Mouse (Mus musculus) embryonic fibroblast, embryonic 13.5 days (primary cell): ENCODE results near the gene Olfr1046. TPM values are rescaled to one million over a fixed set of nuclear protein-coding genes. Genes with fewer than 3 reads are reported as not detected.
"Not testable (repeated sequence)": the region's sequence is repeated elsewhere in the genome, so short reads cannot be mapped to it uniquely, and the experiment has no call there.

Source experiments
- H3K27ac ChIP-seq: 2 replicates; pipeline ENCODE4 v1.5.1; 2012; ENCODE audit warnings: low read length, control low read depth, inconsistent platforms; ENCODE audit not compliant: insufficient read depth
- H3K4me1 ChIP-seq: 2 replicates; pipeline ENCODE4 v1.6.1; 2011; ENCODE audit warnings: low read length; ENCODE audit not compliant: control insufficient read depth, insufficient read depth
- H3K4me3 ChIP-seq: 2 replicates; pipeline ENCODE4 v1.5.1; 2011; ENCODE audit warnings: mild to moderate bottlenecking, control low read depth, low read length; ENCODE audit not compliant: insufficient read depth
- CTCF ChIP-seq: IDR thresholded peaks from 2 replicates; pipeline ENCODE4 v1.5.1; 2011; ENCODE audit warnings: mild to moderate bottlenecking, control low read depth, low read length, moderate library complexity, borderline replicate concordance; ENCODE audit not compliant: insufficient read depth
- POLR2A ChIP-seq: IDR thresholded peaks from 2 replicates; pipeline ENCODE4 v1.6.1; 2011; ENCODE audit warnings: low read depth, mild to moderate bottlenecking, control low read depth, low read length, moderate library complexity
- polyA plus RNA-seq: library from polyadenylated mRNA; stranded (reverse); fragments of >200 nt; gene quantifications from 2 replicates; pipeline ENCODE4 v1.2.4, GENCODE M21; 2011; ENCODE audit warnings: low read depth; ENCODE audit not compliant: missing spikeins, insufficient read length

The Olfr1046 gene
- polyA plus RNA-seq = not detected in 2 replicates

DNA sequence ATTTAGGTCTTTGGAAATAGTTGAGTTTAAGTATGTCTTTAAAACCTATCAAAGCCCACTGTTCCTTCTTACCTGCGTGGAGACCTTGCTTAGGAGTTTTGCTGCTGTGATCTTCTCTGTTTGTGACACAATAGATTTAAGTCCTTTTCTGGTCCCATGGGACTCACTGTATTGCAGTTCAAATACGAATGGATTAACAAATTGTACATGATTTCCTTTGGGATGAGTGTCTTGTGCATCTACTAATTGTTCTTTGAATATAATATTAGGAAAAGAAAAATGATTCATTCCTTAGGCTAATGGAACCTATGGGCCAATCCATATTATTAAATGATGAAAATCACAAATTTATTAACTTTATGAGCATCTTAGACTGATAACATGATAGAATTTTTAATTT is at the start of gene Olfr1046:
Olfr1046 (minus strand) TSS at position 101 of the 400 bp plus-strand sequence.
- Histone ChIP-seq H3K4me3 (no peak within 1 kb of the TSS), H3K27ac (no peak within 1 kb of the TSS), H3K4me1 (no peaks in the 10 kb centered on the region)
- TF ChIP-seq CTCF (no peak), POLR2A (no peak)

DNA sequence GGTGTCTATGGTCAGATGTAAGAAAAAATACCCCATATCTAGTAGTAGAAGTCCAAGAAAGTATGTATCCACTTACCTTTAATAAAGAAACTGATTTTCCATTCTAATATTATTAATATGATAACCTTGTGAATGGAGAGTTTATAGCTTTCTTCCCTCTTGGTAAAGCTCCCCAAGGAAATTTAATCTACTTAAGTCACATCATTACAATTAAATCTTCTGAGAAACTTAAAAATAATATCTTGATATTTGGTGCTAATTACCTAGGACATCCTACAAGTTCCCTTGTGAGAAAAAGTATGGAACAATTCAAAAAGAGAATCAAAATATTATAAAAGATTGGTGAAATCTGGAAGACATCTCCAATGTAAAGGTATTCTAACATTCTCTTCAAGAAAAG is 39.1 kb upstream of the Olfr1046 start, which contains the start of gene Olfr1049:
Olfr1049 (minus strand) TSS at position 101 of the 400 bp plus-strand sequence.
- H3K4me1 ChIP-seq, H3K27ac ChIP-seq, H3K4me3 ChIP-seq: not testable (repeated sequence)

DNA sequence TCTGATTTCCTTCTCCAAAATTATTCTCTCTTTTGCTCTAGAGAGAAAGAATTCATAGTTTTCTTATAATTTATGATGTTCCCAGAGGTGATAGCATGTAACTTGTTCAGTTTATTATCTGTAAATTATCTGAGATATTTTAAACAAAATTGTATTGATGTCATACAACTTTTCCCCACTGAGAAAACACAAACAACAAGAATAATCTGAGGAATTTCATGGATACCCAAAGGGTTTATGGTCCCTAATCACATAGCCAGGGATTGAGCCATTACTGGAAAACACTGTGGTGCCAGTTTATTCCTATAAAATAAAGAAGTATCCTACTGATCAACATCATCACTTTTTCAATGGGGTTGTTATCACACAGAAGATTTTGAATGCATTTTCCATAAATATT is 21.1 kb upstream of the Olfr1046 start, which contains the start of gene Olfr1048:
Olfr1048 (minus strand) TSS at position 101 of the 400 bp plus-strand sequence.
- Histone ChIP-seq H3K27ac (no peak within 1 kb of the TSS), H3K4me1 (no peaks in the 10 kb centered on the region), H3K4me3 (no peak within 1 kb of the TSS)
- TF ChIP-seq POLR2A (no peak), CTCF (no peak)

DNA sequence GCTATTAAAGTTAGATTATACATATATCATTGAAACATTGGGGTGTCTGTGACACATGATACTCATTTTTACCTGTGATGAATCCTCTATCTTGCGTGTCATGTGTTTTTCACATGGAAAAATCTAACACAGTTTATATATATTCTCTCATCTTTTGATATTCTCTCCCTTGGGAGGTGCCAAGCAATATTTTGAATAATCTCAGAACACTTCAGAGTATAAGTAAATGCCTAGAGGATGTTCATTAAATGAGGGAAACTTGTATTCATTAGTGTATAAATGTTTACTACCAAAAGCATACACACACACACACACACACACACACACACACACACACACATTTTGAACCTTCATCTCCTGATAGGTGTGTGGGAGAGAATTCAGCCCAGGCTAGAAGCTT is 12.2 kb upstream of the Olfr1046 start, which contains the start of gene Olfr1047:
Olfr1047 (minus strand) TSS at position 101 of the 400 bp plus-strand sequence.
- Histone ChIP-seq H3K4me1 (no peaks in the 10 kb centered on the region), H3K4me3 (no peak within 1 kb of the TSS), H3K27ac (no peak within 1 kb of the TSS)
- TF ChIP-seq POLR2A = no peak
- TF ChIP-seq CTCF = no peak

DNA sequence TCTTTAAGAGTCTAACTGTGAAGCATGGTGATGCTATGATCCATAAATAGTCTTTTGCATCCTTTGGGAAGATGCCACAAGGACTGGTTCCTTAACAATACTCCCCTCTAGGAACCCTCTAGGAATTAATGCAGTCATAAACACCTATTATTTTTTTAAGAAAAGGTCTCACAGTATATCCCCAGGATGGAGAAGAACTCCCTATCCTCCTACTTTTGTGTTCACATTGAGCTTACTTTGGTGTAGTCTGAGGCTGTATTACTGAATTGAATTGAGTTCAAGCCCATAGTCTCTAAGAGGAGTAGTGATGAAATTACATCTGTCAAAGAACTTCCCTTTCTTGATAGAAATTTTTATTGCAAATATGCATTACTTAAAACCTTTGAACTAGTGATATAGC is 16.2 kb downstream of the Olfr1046 start, which contains the start of gene Olfr1045:
Olfr1045 (minus strand) TSS at position 101 of the 400 bp plus-strand sequence.
- H3K4me3 ChIP-seq = no peak within 1 kb of the TSS
- no peak for TF ChIP-seq CTCF
- H3K4me1 ChIP-seq = no peaks in the 10 kb centered on the region
- no peak within 1 kb of the TSS for H3K27ac ChIP-seq

DNA sequence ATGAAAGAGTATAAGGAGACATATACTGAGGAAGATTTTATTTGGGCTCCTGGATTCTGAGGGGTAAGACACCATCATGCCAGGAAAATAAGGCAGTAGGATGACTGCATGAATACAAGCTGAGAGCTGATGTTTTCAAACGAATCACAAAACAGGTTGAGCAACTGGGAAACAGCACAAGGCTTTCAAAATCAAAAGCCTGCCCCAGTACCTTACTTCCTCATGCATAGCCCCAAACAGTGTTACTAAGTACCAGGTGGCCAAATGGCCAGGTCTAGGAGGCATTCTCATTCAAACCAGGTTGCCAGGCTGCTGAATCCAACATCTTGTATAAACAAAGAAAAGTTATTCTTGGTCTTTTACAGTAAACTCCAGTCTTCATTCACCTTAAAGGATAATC is 23.3 kb downstream of the Olfr1046 start:
- TF ChIP-seq CTCF = no peak
- TF ChIP-seq POLR2A = no peak
- Histone ChIP-seq H3K27ac (no peak overlapping the region), H3K4me3 (no peak overlapping the region), H3K4me1 (no peaks in the 10 kb centered on the region)

DNA sequence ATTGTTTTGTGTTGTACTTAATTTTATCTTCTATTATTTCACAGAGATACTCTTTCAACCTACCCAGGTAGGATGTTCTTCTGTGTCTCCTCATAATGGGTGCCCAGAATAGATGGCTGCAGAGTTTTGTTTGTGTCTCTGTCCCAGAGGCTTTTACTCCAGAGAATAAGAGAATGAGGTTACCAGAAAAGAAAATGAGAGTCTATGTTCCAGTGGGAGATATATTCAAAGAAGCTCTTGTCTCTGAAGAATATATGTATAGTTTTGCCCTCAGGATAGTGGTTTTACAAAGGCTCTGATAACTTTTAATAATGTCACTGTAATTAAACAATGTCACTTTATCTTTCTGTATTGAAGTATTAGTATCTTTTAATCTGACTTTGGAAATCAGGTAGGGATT is 33.5 kb downstream of the Olfr1046 start, which contains the start of gene Olfr52:
Olfr52 (minus strand) TSS at position 101 of the 400 bp plus-strand sequence.
- TF ChIP-seq CTCF = no peak
- TF ChIP-seq POLR2A = no peak
- Histone ChIP-seq H3K4me3 (no peak within 1 kb of the TSS), H3K27ac (no peak within 1 kb of the TSS), H3K4me1 (no peaks in the 10 kb centered on the region)

DNA sequence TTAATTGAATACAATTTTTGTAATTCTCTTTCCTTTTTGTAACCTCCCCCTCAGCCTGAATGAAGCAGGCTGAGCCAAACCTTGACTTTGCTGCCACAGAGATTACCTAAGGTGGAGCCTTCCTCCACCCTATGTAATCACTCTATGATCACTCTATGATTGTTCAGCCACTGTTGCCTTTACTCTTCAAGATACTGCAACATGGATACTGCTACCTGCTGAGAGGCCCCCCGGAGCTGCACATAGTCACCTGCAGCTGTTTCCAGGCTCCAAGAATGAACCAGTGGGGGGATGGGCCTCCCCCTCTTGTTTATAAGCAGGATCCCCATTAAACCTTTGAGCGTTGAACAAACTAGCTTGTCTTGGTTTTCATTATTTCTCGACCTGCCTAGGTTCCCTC is 39.2 kb downstream of the Olfr1046 start:
- Histone ChIP-seq H3K4me3 (no peak overlapping the region), H3K27ac (no peak overlapping the region), H3K4me1 (no peaks in the 10 kb centered on the region)
- TF ChIP-seq CTCF (no peak), POLR2A (no peak)

DNA sequence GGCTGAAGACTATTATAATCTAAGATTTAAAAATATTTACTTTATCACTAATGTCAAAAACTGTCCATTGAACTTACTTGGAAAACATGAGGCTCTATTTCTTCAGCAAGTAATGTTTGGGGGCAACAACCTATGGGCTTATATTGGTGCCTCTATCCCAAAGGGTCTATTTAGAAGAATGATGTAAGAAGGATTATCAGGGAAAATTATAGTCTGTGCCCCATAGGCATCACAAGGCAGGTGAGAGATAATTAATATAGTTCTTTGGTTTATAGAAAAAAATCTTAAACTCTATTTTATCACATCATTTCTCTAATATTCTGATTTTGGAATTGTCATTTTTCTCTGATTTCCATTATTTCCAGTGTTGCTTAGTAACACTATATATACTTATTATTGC is 41.4 kb downstream of the Olfr1046 start, which contains the start of gene Olfr1044:
Olfr1044 (minus strand) TSS at position 101 of the 400 bp plus-strand sequence.
- H3K4me3 ChIP-seq = no peak within 1 kb of the TSS
- TF ChIP-seq CTCF (no peak), POLR2A (no peak)
- no peak within 1 kb of the TSS for H3K27ac ChIP-seq
- H3K4me1 ChIP-seq = no peaks in the 10 kb centered on the region

DNA sequence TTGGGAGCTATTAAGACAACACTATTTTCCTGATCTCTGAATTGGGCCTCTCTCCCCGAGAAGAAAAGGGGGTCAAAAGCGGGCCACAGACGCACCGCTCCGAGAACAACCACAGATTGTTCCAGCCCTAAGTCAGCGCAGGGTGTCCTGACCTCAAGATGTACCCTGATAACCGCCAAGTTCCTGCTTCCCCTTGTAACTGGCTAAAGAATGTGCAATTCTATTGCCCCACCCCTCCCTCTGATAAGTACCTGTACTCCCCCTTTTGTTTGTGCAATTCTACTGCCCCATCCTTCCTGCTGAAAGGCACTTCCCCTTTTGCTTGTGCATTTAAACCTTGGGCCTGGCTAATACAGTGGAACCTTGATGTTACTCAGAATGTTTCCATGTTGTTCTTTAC is 43.7 kb downstream of the Olfr1046 start:
- H3K4me1 ChIP-seq, H3K4me3 ChIP-seq, H3K27ac ChIP-seq: not testable (repeated sequence)

DNA sequence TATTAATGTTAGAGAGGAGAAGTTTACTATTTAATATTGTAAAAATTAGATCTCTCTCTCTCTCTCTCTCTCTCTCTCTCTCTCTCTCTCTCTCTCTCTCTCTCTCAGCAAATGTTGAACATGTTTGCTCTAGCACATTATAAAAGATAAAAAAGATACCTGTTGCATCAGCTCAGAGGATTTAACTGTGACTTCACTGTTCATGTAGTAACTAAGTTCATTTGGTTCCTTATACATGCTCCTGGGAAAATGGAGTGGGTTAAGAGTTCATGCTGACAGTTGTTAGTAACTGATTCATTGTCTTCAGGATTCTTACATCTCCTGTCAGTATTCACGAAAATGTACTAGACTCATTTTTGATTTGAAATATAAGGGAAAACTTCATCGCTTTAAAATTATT is 51.7 kb downstream of the Olfr1046 start, which contains the start of gene Olfr1043:
Olfr1043 (minus strand) TSS at position 101 of the 400 bp plus-strand sequence.
- Histone ChIP-seq H3K4me3 (no peak within 1 kb of the TSS), H3K4me1 (no peaks in the 10 kb centered on the region), H3K27ac (no peak within 1 kb of the TSS)
- TF ChIP-seq CTCF = no peak
- no peak for TF ChIP-seq POLR2A

Other genes with a start within 250 kb of the Olfr1046 start
- not detected in 2 replicates for gene Olfr1029, start 245.4 kb downstream of the Olfr1046 start, polyA plus RNA-seq
- gene Olfr1030, start 240.0 kb downstream of the Olfr1046 start, polyA plus RNA-seq = not detected in 2 replicates
- not detected in 2 replicates for gene Olfr1031, start 229.0 kb downstream of the Olfr1046 start, polyA plus RNA-seq
- not detected in 2 replicates for gene Olfr1032, start 213.8 kb downstream of the Olfr1046 start, polyA plus RNA-seq
- 0.63 and 1.2 TPM in 2 replicates for gene Olfr1033, start 198.7 kb downstream of the Olfr1046 start, polyA plus RNA-seq
- not detected in 2 replicates for gene Olfr1034, start 173.5 kb downstream of the Olfr1046 start, polyA plus RNA-seq
- gene Olfr1036, start 145.3 kb downstream of the Olfr1046 start, polyA plus RNA-seq = not detected in 2 replicates
- not detected in 2 replicates for gene Olfr1037, start 131.9 kb downstream of the Olfr1046 start, polyA plus RNA-seq
- gene Olfr1039, start 83.4 kb downstream of the Olfr1046 start, polyA plus RNA-seq = not detected in 2 replicates
- not detected in 2 replicates for gene Olfr1040, start 72.6 kb downstream of the Olfr1046 start, polyA plus RNA-seq
- not detected in 2 replicates for gene Olfr1042, start 57.5 kb downstream of the Olfr1046 start, polyA plus RNA-seq
- not detected in 2 replicates for gene Olfr1043, start 51.8 kb downstream of the Olfr1046 start, polyA plus RNA-seq
- not detected in 2 replicates for gene Olfr1044, start 41.5 kb downstream of the Olfr1046 start, polyA plus RNA-seq
- not detected in 2 replicates for gene Olfr52, start 33.6 kb downstream of the Olfr1046 start, polyA plus RNA-seq
- gene Olfr1045, start 16.3 kb downstream of the Olfr1046 start, polyA plus RNA-seq = not detected in 2 replicates
- gene Olfr1047, start 12.1 kb upstream of the Olfr1046 start, polyA plus RNA-seq = not detected in 2 replicates
- gene Olfr1048, start 21.0 kb upstream of the Olfr1046 start, polyA plus RNA-seq = not detected in 2 replicates
- gene Olfr1049, start 39.0 kb upstream of the Olfr1046 start, polyA plus RNA-seq = not detected in 2 replicates
- gene Olfr1051, start 59.8 kb upstream of the Olfr1046 start, polyA plus RNA-seq = not detected in 2 replicates
- not detected in 2 replicates for gene Olfr1052, start 73.1 kb upstream of the Olfr1046 start, polyA plus RNA-seq
- not detected in 2 replicates for gene Olfr1053, start 96.0 kb upstream of the Olfr1046 start, polyA plus RNA-seq
- gene Olfr1054, start 116.1 kb upstream of the Olfr1046 start, polyA plus RNA-seq = not detected in 2 replicates
- gene Olfr1055, start 131.0 kb upstream of the Olfr1046 start, polyA plus RNA-seq = not detected in 2 replicates
- not detected in 2 replicates for gene Olfr1056, start 143.2 kb upstream of the Olfr1046 start, polyA plus RNA-seq
- gene Olfr1057, start 159.1 kb upstream of the Olfr1046 start, polyA plus RNA-seq = not detected in 2 replicates
- gene Olfr1058, start 169.2 kb upstream of the Olfr1046 start, polyA plus RNA-seq = not detected in 2 replicates
- not detected in 2 replicates for gene Olfr1061, start 194.7 kb upstream of the Olfr1046 start, polyA plus RNA-seq
- not detected in 2 replicates for gene Olfr1062, start 207.4 kb upstream of the Olfr1046 start, polyA plus RNA-seq
- not detected in 2 replicates for gene Olfr1065, start 231.3 kb upstream of the Olfr1046 start, polyA plus RNA-seq
- not detected in 2 replicates for gene Olfr1066, start 237.0 kb upstream of the Olfr1046 start, polyA plus RNA-seq